Mouse (Mus musculus) myocyte (in vitro differentiated cells): ENCODE results near the gene Mgat5b. TPM values are rescaled to one million over a fixed set of nuclear protein-coding genes. Genes with fewer than 3 reads are reported as not detected.

ENCODE experiments used
- H3K27me3 ChIP-seq: one replicate; pipeline ENCODE4 v1.6.1; 2011; ENCODE audit not compliant: control insufficient read depth, insufficient read depth, insufficient read length
- H3K36me3 ChIP-seq: one replicate; pipeline ENCODE4 v1.6.1; 2011; ENCODE audit not compliant: control insufficient read depth, insufficient read depth
- H3K4me2 ChIP-seq: one replicate; pipeline ENCODE4 v1.6.1; 2011; ENCODE audit warnings: low read depth, control low read depth
- H3K4me3 ChIP-seq: one replicate; pipeline ENCODE4 v1.5.1; 2011; ENCODE audit warnings: mild to moderate bottlenecking, control low read depth, moderate library complexity
- H3K79me2 ChIP-seq: one replicate; pipeline ENCODE4 v1.6.1; 2011; ENCODE audit not compliant: control insufficient read depth, insufficient read depth
- H3ac ChIP-seq: one replicate; pipeline ENCODE4 v1.6.1; 2011; ENCODE audit not compliant: control insufficient read depth, insufficient read length
- CEBPB ChIP-seq: IDR thresholded peaks from 2 replicates; pipeline ENCODE4 v1.6.1; 2011; ENCODE audit warnings: mild to moderate bottlenecking, moderate library complexity; ENCODE audit not compliant: poor library complexity, insufficient read depth, severe bottlenecking
- E2F4 ChIP-seq: IDR thresholded peaks from one replicate; pipeline ENCODE4 v1.6.1; 2011; ENCODE audit warnings: mild to moderate bottlenecking, control low read depth, moderate library complexity; ENCODE audit not compliant: insufficient read depth
- MAX ChIP-seq: IDR thresholded peaks from one replicate; pipeline ENCODE4 v1.6.1; 2011; ENCODE audit warnings: low read depth, mild to moderate bottlenecking, control low read depth
- MYOD1 ChIP-seq, 3 experiments: IDR thresholded peaks; one replicate each; pipeline ENCODE4 v1.6.1; 2011; ENCODE audit warnings: control low read depth in 2 of 3, low read depth in 2 of 3, mild to moderate bottlenecking in 2 of 3, moderate library complexity in 1 of 3; ENCODE audit not compliant: insufficient read length in 2 of 3, control insufficient read depth in 1 of 3
- MYOG ChIP-seq, 3 experiments: IDR thresholded peaks; one replicate each; pipeline ENCODE4 v1.6.1; 2011; ENCODE audit warnings: control low read depth in 2 of 3, low read depth in 2 of 3, mild to moderate bottlenecking in 2 of 3; ENCODE audit not compliant: insufficient read length in 2 of 3, control insufficient read depth in 1 of 3, insufficient read depth in 1 of 3
- POLR2A ChIP-seq: IDR thresholded peaks from one replicate; pipeline ENCODE4 v1.6.1; 2011; ENCODE audit warnings: low read depth, mild to moderate bottlenecking, control low read depth, moderate library complexity; ENCODE audit not compliant: insufficient read length
- POLR2AphosphoS2 ChIP-seq: IDR thresholded peaks from one replicate; pipeline ENCODE4 v1.6.1; 2011; ENCODE audit warnings: low read depth, control low read depth; ENCODE audit not compliant: insufficient read length
- REST ChIP-seq: IDR thresholded peaks from one replicate; pipeline ENCODE4 v1.6.1; 2011; ENCODE audit warnings: mild to moderate bottlenecking, control low read depth, moderate library complexity; ENCODE audit not compliant: insufficient read depth, insufficient read length
- SRF ChIP-seq: IDR thresholded peaks from one replicate; pipeline ENCODE4 v1.6.1; 2011; ENCODE audit warnings: low read depth; ENCODE audit not compliant: control insufficient read depth, insufficient read length
- TCF12 ChIP-seq: IDR thresholded peaks from one replicate; pipeline ENCODE4 v1.6.1; 2011; ENCODE audit warnings: mild to moderate bottlenecking, control low read depth; ENCODE audit not compliant: poor library complexity, insufficient read depth, severe bottlenecking
- TCF3 ChIP-seq: IDR thresholded peaks from one replicate; pipeline ENCODE4 v1.6.1; 2011; ENCODE audit warnings: low read depth, control low read depth; ENCODE audit not compliant: insufficient read length
- USF1 ChIP-seq: IDR thresholded peaks from one replicate; pipeline ENCODE4 v1.6.1; 2011; ENCODE audit warnings: low read depth, mild to moderate bottlenecking, control low read depth, moderate library complexity
- polyA plus RNA-seq: library from polyadenylated mRNA; unstranded; fragments of >200 nt; fragmentation: generic; extraction: Trizol; gene quantifications from one replicate; pipeline ENCODE4 v1.2.1, GENCODE M21; 2012; ENCODE audit warnings: missing spikeins

Gene Mgat5b
- polyA plus RNA-seq, 1 experiment, result not detected

GRCm38 (mm10) chr11:116968586-116968985 lies 49.9 kb downstream of the Mgat5b start:
- H3K27me3 ChIP-seq, result peaks cover 83% of the 10 kb centered on the region
- H3ac ChIP-seq, result no peak overlapping the region
- H3K4me3 ChIP-seq, result no peak overlapping the region
- H3K79me2 ChIP-seq, result no peaks in the 10 kb centered on the region
- TF ChIP-seq USF1 (no peak), POLR2A (no peak), TCF12 (no peak), MAX (no peak), REST (no peak), TCF3 (no peak), E2F4 (no peak), CEBPB (no peak), MYOG (IDR thresholded peaks at IDR 0.05; ENCODE audit: control insufficient read depth in 1 of 3, insufficient read depth in 1 of 3, insufficient read length in 2 of 3, low read depth in 2 of 3) (no peak), MYOD1 (IDR thresholded peaks at IDR 0.05; ENCODE audit: control insufficient read depth in 1 of 3, insufficient read length in 2 of 3, low read depth in 2 of 3) (no peak), POLR2AphosphoS2 (no peak), SRF (no peak)
- no peak overlapping the region for H3K4me2 ChIP-seq
- H3K36me3 ChIP-seq, result no peaks in the 10 kb centered on the region

GRCm38 (mm10) chr11:116969498-116969897 lies 50.8 kb downstream of the Mgat5b start:
- Histone ChIP-seq H3K4me3 (no peak overlapping the region), H3K27me3 (peaks cover 84% of the 10 kb centered on the region), H3K4me2 (no peak overlapping the region), H3K79me2 (no peaks in the 10 kb centered on the region), H3K36me3 (no peaks in the 10 kb centered on the region), H3ac (no peak overlapping the region)
- TF ChIP-seq POLR2AphosphoS2 (no peak), TCF3 (no peak), SRF (no peak), CEBPB (no peak), E2F4 (no peak), USF1 (no peak), MYOD1 (IDR thresholded peaks at IDR 0.05; ENCODE audit: control insufficient read depth in 1 of 3, insufficient read length in 2 of 3, low read depth in 2 of 3) (no peak), REST (no peak), POLR2A (no peak), MYOG (IDR thresholded peaks at IDR 0.05; ENCODE audit: control insufficient read depth in 1 of 3, insufficient read depth in 1 of 3, insufficient read length in 2 of 3, low read depth in 2 of 3) (no peak), TCF12 (no peak), MAX (no peak)

GRCm38 (mm10) chr11:116970847-116971246 lies 52.2 kb downstream of the Mgat5b start:
- Histone ChIP-seq H3K79me2 (no peaks in the 10 kb centered on the region), H3K4me3 (no peak overlapping the region), H3K4me2 (no peak overlapping the region), H3K36me3 (no peaks in the 10 kb centered on the region), H3K27me3 (peaks cover 84% of the 10 kb centered on the region), H3ac (no peak overlapping the region)
- TF ChIP-seq TCF3, result no peak
- TF ChIP-seq POLR2AphosphoS2, result no peak
- TF ChIP-seq USF1, result no peak
- TF ChIP-seq POLR2A, result no peak
- TF ChIP-seq TCF12, result no peak
- no peak for TF ChIP-seq CEBPB
- no peak for TF ChIP-seq REST
- no peak for TF ChIP-seq MAX

DNA sequence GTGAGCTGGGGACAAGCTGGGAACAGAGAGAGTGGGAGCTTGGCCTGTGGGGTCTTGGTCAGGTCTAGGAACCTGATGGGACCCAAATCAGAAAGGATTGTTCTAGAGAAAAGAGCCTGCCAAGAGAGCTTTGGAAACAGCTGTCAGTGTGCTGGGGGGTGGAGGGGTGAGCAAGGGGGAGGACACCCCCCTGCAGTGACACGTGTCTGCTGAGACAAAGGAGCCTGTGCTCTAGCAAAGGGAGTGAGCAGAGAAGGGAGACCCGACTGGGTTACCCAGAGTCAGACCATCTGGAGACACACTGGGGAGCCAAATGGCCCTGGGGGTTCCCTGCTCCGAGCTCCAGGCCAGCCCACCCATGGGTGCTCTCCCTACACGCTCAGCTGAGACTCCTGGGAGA lies 54.2 kb downstream of the Mgat5b start:
- no peaks in the 10 kb centered on the region for H3K36me3 ChIP-seq
- H3ac ChIP-seq, result no peak overlapping the region
- TF ChIP-seq POLR2AphosphoS2 (no peak), MYOG (IDR thresholded peaks at IDR 0.05; ENCODE audit: control insufficient read depth in 1 of 3, insufficient read depth in 1 of 3, insufficient read length in 2 of 3, low read depth in 2 of 3) (no peak), REST (no peak), SRF (no peak), E2F4 (no peak), MAX (no peak), MYOD1 (IDR thresholded peaks at IDR 0.05; ENCODE audit: control insufficient read depth in 1 of 3, insufficient read length in 2 of 3, low read depth in 2 of 3) (no peak), CEBPB (no peak), POLR2A (no peak), TCF3 (no peak), TCF12 (no peak), USF1 (no peak)
- H3K4me2 ChIP-seq, result no peak overlapping the region
- no peak overlapping the region for H3K4me3 ChIP-seq
- no peaks in the 10 kb centered on the region for H3K79me2 ChIP-seq
- peaks cover 88% of the 10 kb centered on the region for H3K27me3 ChIP-seq

GRCm38 (mm10) chr11:116973508-116973907 lies 54.8 kb downstream of the Mgat5b start:
- Histone ChIP-seq H3K4me3 (no peak overlapping the region), H3K27me3 (peaks cover 88% of the 10 kb centered on the region)
- no peak for TF ChIP-seq USF1
- TF ChIP-seq POLR2AphosphoS2, result no peak
- no peak for TF ChIP-seq MYOG (IDR thresholded peaks at IDR 0.05; ENCODE audit: control insufficient read depth in 1 of 3, insufficient read depth in 1 of 3, insufficient read length in 2 of 3, low read depth in 2 of 3)
- TF ChIP-seq CEBPB, result no peak
- no peak for TF ChIP-seq TCF3
- TF ChIP-seq SRF, result no peak
- TF ChIP-seq REST, result no peak
- no peak for TF ChIP-seq E2F4
- no peak for TF ChIP-seq MAX
- no peak for TF ChIP-seq MYOD1 (IDR thresholded peaks at IDR 0.05; ENCODE audit: control insufficient read depth in 1 of 3, insufficient read length in 2 of 3, low read depth in 2 of 3)
- TF ChIP-seq POLR2A, result no peak
- no peak for TF ChIP-seq TCF12

More at GRCm38 (mm10) chr11:116973508-116973907, 54.8 kb downstream of the Mgat5b start:
- Histone ChIP-seq H3K4me2 (no peak overlapping the region), H3K36me3 (no peaks in the 10 kb centered on the region), H3K79me2 (no peaks in the 10 kb centered on the region), H3ac (no peak overlapping the region)
